Mouse (Mus musculus): ENCODE results near the gene Cmtm8. TPM values are rescaled to one million over a fixed set of nuclear protein-coding genes. Genes with fewer than 3 reads are reported as not detected.

Cmtm8 gene
- polyA plus RNA-seq, 1 experiment from 2014 or later: 8.1 TPM

GRCm38 (mm10) chr9:114797329-114798004, 46.5 kb downstream of the Cmtm8 start:
- WGBS: 52% methylated on average over 11 of the region's 11 CpGs
- Histone ChIP-seq H3K36me3 (ENCODE audit: control insufficient read depth, insufficient read depth, low read length) (no peaks in the 10 kb centered on the region), H3K9me3 (ENCODE audit: control insufficient read depth, low read length) (no peaks in the 10 kb centered on the region), H3K27ac (ENCODE audit: low read depth, low read length) (no peak overlapping the region), H3K9ac (replicated peaks; ENCODE audit: low read depth, low read length) (no peak overlapping the region), H3K4me2 (ENCODE audit: low read depth, low read length) (no peak overlapping the region), H3K27me3 (ENCODE audit: control insufficient read depth, insufficient read depth, low read length) (no peaks in the 10 kb centered on the region), H3K4me1 (ENCODE audit: control insufficient read depth, insufficient read depth, low read length) (peaks cover 5% of the 10 kb centered on the region; the same call in 1 of the 2 replicates), H3K4me3 (ENCODE audit: low read depth, low read length) (no peak overlapping the region)
- ATAC-seq (ENCODE audit: low read depth): peak; percentile 88

GRCm38 (mm10) chr9:114796473-114797050, 47.4 kb downstream of the Cmtm8 start:
- WGBS: 42% methylated on average over 11 of the region's 11 CpGs
- Histone ChIP-seq H3K9ac (replicated peaks; ENCODE audit: low read depth, low read length) (no peak overlapping the region), H3K27ac (ENCODE audit: low read depth, low read length) (no peak overlapping the region), H3K4me2 (ENCODE audit: low read depth, low read length) (no peak overlapping the region), H3K9me3 (ENCODE audit: control insufficient read depth, low read length) (no peaks in the 10 kb centered on the region), H3K36me3 (ENCODE audit: control insufficient read depth, insufficient read depth, low read length) (no peaks in the 10 kb centered on the region), H3K27me3 (ENCODE audit: control insufficient read depth, insufficient read depth, low read length) (no peaks in the 10 kb centered on the region), H3K4me1 (ENCODE audit: control insufficient read depth, insufficient read depth, low read length) (peaks cover 5% of the 10 kb centered on the region; the same call in 1 of the 2 replicates), H3K4me3 (ENCODE audit: low read depth, low read length) (no peak overlapping the region)
- no peak for ATAC-seq (ENCODE audit: low read depth)

GRCm38 (mm10) chr9:114794491-114794890, 49.5 kb downstream of the Cmtm8 start:
- H3K4me3 ChIP-seq (ENCODE audit: low read depth, low read length): no peak overlapping the region
- H3K9ac ChIP-seq (replicated peaks; ENCODE audit: low read depth, low read length): no peak overlapping the region
- H3K27me3 ChIP-seq (ENCODE audit: control insufficient read depth, insufficient read depth, low read length): no peaks in the 10 kb centered on the region
- 80% methylated on average over 4 of the region's 4 CpGs for WGBS
- H3K4me1 ChIP-seq (ENCODE audit: control insufficient read depth, insufficient read depth, low read length): peaks cover 2% of the 10 kb centered on the region; the same call in 1 of the 2 replicates
- H3K4me2 ChIP-seq (ENCODE audit: low read depth, low read length): no peak overlapping the region
- no peak overlapping the region for H3K27ac ChIP-seq (ENCODE audit: low read depth, low read length)
- H3K36me3 ChIP-seq (ENCODE audit: control insufficient read depth, insufficient read depth, low read length): no peaks in the 10 kb centered on the region
- ATAC-seq (ENCODE audit: low read depth): no peak
- no peaks in the 10 kb centered on the region for H3K9me3 ChIP-seq (ENCODE audit: control insufficient read depth, low read length)

GRCm38 (mm10) chr9:114793764-114794295, 50.1 kb downstream of the Cmtm8 start:
- no peaks in the 10 kb centered on the region for H3K27me3 ChIP-seq (ENCODE audit: control insufficient read depth, insufficient read depth, low read length)
- H3K27ac ChIP-seq (ENCODE audit: low read depth, low read length): no peak overlapping the region
- WGBS: 85% methylated on average over 9 of the region's 9 CpGs
- ATAC-seq (ENCODE audit: low read depth): no peak
- no peak overlapping the region for H3K9ac ChIP-seq (replicated peaks; ENCODE audit: low read depth, low read length)
- H3K36me3 ChIP-seq (ENCODE audit: control insufficient read depth, insufficient read depth, low read length): no peaks in the 10 kb centered on the region
- H3K4me2 ChIP-seq (ENCODE audit: low read depth, low read length): no peak overlapping the region
- no peaks in the 10 kb centered on the region for H3K9me3 ChIP-seq (ENCODE audit: control insufficient read depth, low read length)
- peaks cover 2% of the 10 kb centered on the region; the same call in 1 of the 2 replicates for H3K4me1 ChIP-seq (ENCODE audit: control insufficient read depth, insufficient read depth, low read length)
- no peak overlapping the region for H3K4me3 ChIP-seq (ENCODE audit: low read depth, low read length)

GRCm38 (mm10) chr9:114789989-114790388, 54.0 kb downstream of the Cmtm8 start:
- Histone ChIP-seq H3K9ac (replicated peaks; ENCODE audit: low read depth, low read length) (no peak overlapping the region), H3K9me3 (ENCODE audit: control insufficient read depth, low read length) (no peaks in the 10 kb centered on the region), H3K27me3 (ENCODE audit: control insufficient read depth, insufficient read depth, low read length) (no peaks in the 10 kb centered on the region), H3K4me1 (ENCODE audit: control insufficient read depth, insufficient read depth, low read length) (no peaks in the 10 kb centered on the region), H3K4me3 (ENCODE audit: low read depth, low read length) (no peak overlapping the region), H3K27ac (ENCODE audit: low read depth, low read length) (no peak overlapping the region), H3K4me2 (ENCODE audit: low read depth, low read length) (no peak overlapping the region), H3K36me3 (ENCODE audit: control insufficient read depth, insufficient read depth, low read length) (no peaks in the 10 kb centered on the region)
- no peak for ATAC-seq (ENCODE audit: low read depth)
- whole genome bisulfite sequencing: 91% methylated on average over 8 of the region's 8 CpGs

- Histone ChIP-seq H3K9ac (replicated peaks; ENCODE audit: low read depth, low read length) (no peak overlapping the region), H3K9me3 (ENCODE audit: control insufficient read depth, low read length) (no peaks in the 10 kb centered on the region), H3K4me3 (ENCODE audit: low read depth, low read length) (no peak overlapping the region), H3K4me2 (ENCODE audit: low read depth, low read length) (no peak overlapping the region), H3K27me3 (ENCODE audit: control insufficient read depth, insufficient read depth, low read length) (no peaks in the 10 kb centered on the region), H3K27ac (ENCODE audit: low read depth, low read length) (no peak overlapping the region), H3K36me3 (ENCODE audit: control insufficient read depth, insufficient read depth, low read length) (no peaks in the 10 kb centered on the region), H3K4me1 (ENCODE audit: control insufficient read depth, insufficient read depth, low read length) (no peaks in the 10 kb centered on the region)
- WGBS: 72% methylated on average over 7 of the region's 7 CpGs
- no peak for ATAC-seq (ENCODE audit: low read depth)
These were observed 54.4 kb downstream of the Cmtm8 start for GRCm38 (mm10) chr9:114789557-114789956.

- no peak overlapping the region for H3K27ac ChIP-seq (ENCODE audit: low read depth, low read length)
- no peak overlapping the region for H3K4me3 ChIP-seq (ENCODE audit: low read depth, low read length)
- no peak overlapping the region for H3K9ac ChIP-seq (replicated peaks; ENCODE audit: low read depth, low read length)
- no peak overlapping the region for H3K4me2 ChIP-seq (ENCODE audit: low read depth, low read length)
- WGBS: 92% methylated on average over 8 of the region's 8 CpGs
- H3K36me3 ChIP-seq (ENCODE audit: control insufficient read depth, insufficient read depth, low read length): no peaks in the 10 kb centered on the region
- no peaks in the 10 kb centered on the region for H3K9me3 ChIP-seq (ENCODE audit: control insufficient read depth, low read length)
- no peak for ATAC-seq (ENCODE audit: low read depth)
- no peaks in the 10 kb centered on the region for H3K4me1 ChIP-seq (ENCODE audit: control insufficient read depth, insufficient read depth, low read length)
- no peaks in the 10 kb centered on the region for H3K27me3 ChIP-seq (ENCODE audit: control insufficient read depth, insufficient read depth, low read length)
These were observed 55.3 kb downstream of the Cmtm8 start for GRCm38 (mm10) chr9:114788697-114789096.

- H3K27ac ChIP-seq (ENCODE audit: low read depth, low read length): no peak overlapping the region
- H3K4me1 ChIP-seq (ENCODE audit: control insufficient read depth, insufficient read depth, low read length): no peaks in the 10 kb centered on the region
- no peaks in the 10 kb centered on the region for H3K27me3 ChIP-seq (ENCODE audit: control insufficient read depth, insufficient read depth, low read length)
- 95% methylated on average over 7 of the region's 7 CpGs for WGBS
- H3K4me3 ChIP-seq (ENCODE audit: low read depth, low read length): no peak overlapping the region
- ATAC-seq (ENCODE audit: low read depth): no peak
- H3K4me2 ChIP-seq (ENCODE audit: low read depth, low read length): no peak overlapping the region
- H3K9ac ChIP-seq (replicated peaks; ENCODE audit: low read depth, low read length): no peak overlapping the region
- no peaks in the 10 kb centered on the region for H3K9me3 ChIP-seq (ENCODE audit: control insufficient read depth, low read length)
- H3K36me3 ChIP-seq (ENCODE audit: control insufficient read depth, insufficient read depth, low read length): no peaks in the 10 kb centered on the region
These were observed 56.2 kb downstream of the Cmtm8 start for GRCm38 (mm10) chr9:114787716-114788115.

GRCm38 (mm10) chr9:114787134-114787533, 56.8 kb downstream of the Cmtm8 start:
- Histone ChIP-seq H3K9me3 (ENCODE audit: control insufficient read depth, low read length) (no peaks in the 10 kb centered on the region), H3K27me3 (ENCODE audit: control insufficient read depth, insufficient read depth, low read length) (no peaks in the 10 kb centered on the region), H3K27ac (ENCODE audit: low read depth, low read length) (no peak overlapping the region), H3K4me1 (ENCODE audit: control insufficient read depth, insufficient read depth, low read length) (no peaks in the 10 kb centered on the region), H3K4me2 (ENCODE audit: low read depth, low read length) (no peak overlapping the region), H3K4me3 (ENCODE audit: low read depth, low read length) (no peak overlapping the region), H3K36me3 (ENCODE audit: control insufficient read depth, insufficient read depth, low read length) (no peaks in the 10 kb centered on the region), H3K9ac (replicated peaks; ENCODE audit: low read depth, low read length) (no peak overlapping the region)
- WGBS: 96% methylated on average over 5 of the region's 5 CpGs
- no peak for ATAC-seq (ENCODE audit: low read depth)
